Mouse (Mus musculus): Measurements from ENCODE around the gene Ino80e.

GRCm38 (mm10) chr7:126803181-126803580 is 59.0 kb downstream of the Ino80e start:
- TF ChIP-seq CHD2 (IDR thresholded peaks at IDR 0.05; ENCODE audit: low read length) (no peak), EP300 (IDR thresholded peaks at IDR 0.05; ENCODE audit: low read length) (no peak), CTCF (conservative IDR thresholded peaks at IDR 0.05 in 1 of 2, IDR thresholded peaks at IDR 0.05 in 1 of 2; ENCODE audit: low read depth in 2 of 2, low read length in 2 of 2) (no peak), POLR2AphosphoS2 (IDR thresholded peaks at IDR 0.05; ENCODE audit: low read depth, low read length) (no peak), ZNF384 (IDR thresholded peaks at IDR 0.05; ENCODE audit: low read depth, low read length) (no peak), POLR2A (IDR thresholded peaks at IDR 0.05; ENCODE audit: low read depth, low read length) (no peak), MAFK (IDR thresholded peaks at IDR 0.05; ENCODE audit: insufficient replicate concordance, low read length) (no peak), RAD21 (IDR thresholded peaks at IDR 0.05; ENCODE audit: low read depth, low read length) (no peak), KAT2A (IDR thresholded peaks at IDR 0.05; ENCODE audit: insufficient replicate concordance, low read length) (no peak), USF2 (conservative IDR thresholded peaks at IDR 0.05; ENCODE audit: low read depth, low read length) (no peak), BHLHE40 (IDR thresholded peaks at IDR 0.05; ENCODE audit: low read depth, low read length) (no peak), NRF1 (IDR thresholded peaks at IDR 0.05; ENCODE audit: low read depth, low read length) (no peak)
